Mouse (Mus musculus): ENCODE measurements around the gene Mdh2. TPM values are rescaled to one million over a fixed set of nuclear protein-coding genes. Genes with fewer than 3 reads are reported as not detected.

The Mdh2 gene
- polyA plus RNA-seq, 1 experiment from 2014 or later = 579 TPM

- Histone ChIP-seq H3K36me3 (replicated peaks) (no peaks in the 10 kb centered on the region), H3K4me3 (no peak overlapping the region; the same call in 1 of the 2 replicates), H3K4me1 (peaks cover 18% of the 10 kb centered on the region), H3K9me3 (no peaks in the 10 kb centered on the region), H3K27me3 (ENCODE audit: poor library complexity, severe bottlenecking) (peaks cover 20% of the 10 kb centered on the region), H3K27ac (no peak overlapping the region)
- 24% methylated on average over 7 of the region's 7 CpGs for WGBS
- DNase-seq (ENCODE audit: extremely low spot score, low spot score) = peak; percentile 23
These were observed 44.1 kb downstream of the Mdh2 start for GRCm38 (mm10) chr5:135822316-135822944.

- peaks cover 18% of the 10 kb centered on the region for H3K4me1 ChIP-seq
- WGBS = 67% methylated on average over 3 of the region's 3 CpGs
- no peak overlapping the region for H3K4me3 ChIP-seq
- DNase-seq (ENCODE audit: extremely low spot score, low spot score) = no peak
- H3K27ac ChIP-seq = no peak overlapping the region
- H3K27me3 ChIP-seq (ENCODE audit: poor library complexity, severe bottlenecking) = peaks cover 4% of the 10 kb centered on the region
- H3K9me3 ChIP-seq = no peaks in the 10 kb centered on the region
- H3K36me3 ChIP-seq (replicated peaks) = no peaks in the 10 kb centered on the region
These were observed 46.2 kb downstream of the Mdh2 start for GRCm38 (mm10) chr5:135824517-135824916.

- H3K9me3 ChIP-seq = no peaks in the 10 kb centered on the region
- H3K4me1 ChIP-seq = peaks cover 18% of the 10 kb centered on the region
- no peaks in the 10 kb centered on the region for H3K27me3 ChIP-seq (ENCODE audit: poor library complexity, severe bottlenecking)
- no peak overlapping the region for H3K4me3 ChIP-seq
- no peak for DNase-seq (ENCODE audit: extremely low spot score, low spot score)
- WGBS = 49% methylated on average over 6 of the region's 6 CpGs
- peak overlapping the region; percentile 16; the same call in 1 of the 2 replicates for H3K27ac ChIP-seq
- no peaks in the 10 kb centered on the region for H3K36me3 ChIP-seq (replicated peaks)
These were observed 47.9 kb downstream of the Mdh2 start for GRCm38 (mm10) chr5:135826225-135826624.

- Histone ChIP-seq H3K36me3 (replicated peaks) (no peaks in the 10 kb centered on the region), H3K4me3 (no peak overlapping the region), H3K4me1 (peaks cover 10% of the 10 kb centered on the region), H3K9me3 (no peaks in the 10 kb centered on the region), H3K27ac (no peak overlapping the region), H3K27me3 (ENCODE audit: poor library complexity, severe bottlenecking) (peaks cover 21% of the 10 kb centered on the region)
- no peak for DNase-seq (ENCODE audit: extremely low spot score, low spot score)
- 94% methylated on average over 8 of the region's 8 CpGs for WGBS
These were observed 51.1 kb downstream of the Mdh2 start for GRCm38 (mm10) chr5:135829381-135829780.

GRCm38 (mm10) chr5:135832729-135833128, 54.4 kb downstream of the Mdh2 start:
- no peak for DNase-seq (ENCODE audit: extremely low spot score, low spot score)
- WGBS = 50% methylated on average over 4 of the region's 4 CpGs

GRCm38 (mm10) chr5:135834769-135835491, 56.6 kb downstream of the Mdh2 start:
- H3K9me3 ChIP-seq = no peaks in the 10 kb centered on the region
- H3K27me3 ChIP-seq (ENCODE audit: poor library complexity, severe bottlenecking) = peaks cover 50% of the 10 kb centered on the region
- peak; percentile 90 for DNase-seq (ENCODE audit: extremely low spot score, low spot score)
- no peaks in the 10 kb centered on the region for H3K36me3 ChIP-seq (replicated peaks)
- H3K27ac ChIP-seq = 0 out of 2 replicates have a peak overlapping the region, but pooled peaks have one; percentile 51
- H3K4me1 ChIP-seq = peaks cover 23% of the 10 kb centered on the region
- peak overlapping the region; percentile 63 for H3K4me3 ChIP-seq
- WGBS = 1% methylated on average over 47 of the region's 47 CpGs

More at GRCm38 (mm10) chr5:135832729-135833128, 54.4 kb downstream of the Mdh2 start:
- Histone ChIP-seq H3K27ac (no peak overlapping the region), H3K4me1 (peaks cover 23% of the 10 kb centered on the region), H3K4me3 (no peak overlapping the region), H3K36me3 (replicated peaks) (no peaks in the 10 kb centered on the region), H3K9me3 (no peaks in the 10 kb centered on the region), H3K27me3 (ENCODE audit: poor library complexity, severe bottlenecking) (peaks cover 50% of the 10 kb centered on the region)

GRCm38 (mm10) chr5:135835492-135835858, 57.2 kb downstream of the Mdh2 start:
- no peak overlapping the region for H3K27ac ChIP-seq
- peaks cover 50% of the 10 kb centered on the region for H3K27me3 ChIP-seq (ENCODE audit: poor library complexity, severe bottlenecking)
- H3K4me3 ChIP-seq = peak overlapping the region; percentile 63
- no peaks in the 10 kb centered on the region for H3K36me3 ChIP-seq (replicated peaks)
- WGBS = 3% methylated on average over 12 of the region's 12 CpGs
- H3K9me3 ChIP-seq = no peaks in the 10 kb centered on the region
- H3K4me1 ChIP-seq = peaks cover 23% of the 10 kb centered on the region
- no peak for DNase-seq (ENCODE audit: extremely low spot score, low spot score)

GRCm38 (mm10) chr5:135835981-135836380, 57.7 kb downstream of the Mdh2 start:
- WGBS = 23% methylated on average over 12 of the region's 12 CpGs
- Histone ChIP-seq H3K4me1 (peaks cover 23% of the 10 kb centered on the region), H3K27me3 (ENCODE audit: poor library complexity, severe bottlenecking) (peaks cover 50% of the 10 kb centered on the region), H3K4me3 (peak overlapping the region; percentile 63), H3K9me3 (no peaks in the 10 kb centered on the region), H3K36me3 (replicated peaks) (no peaks in the 10 kb centered on the region), H3K27ac (no peak overlapping the region)
- DNase-seq (ENCODE audit: extremely low spot score, low spot score) = no peak

Small RNA genes lying within 50 kb of the gene (microRNA-seq; reads per million reads assigned to microRNA genes)
- gene Gm23268 (not detected), gene Mir7034 (0.90 reads per million)

Other genes with a start within 250 kb of the Mdh2 start
- 66.6 and 72.1 TPM in 2 replicates for gene Hip1, start 233.4 kb upstream of the Mdh2 start, polyA plus RNA-seq (2016; fragmentation: Nextera tagmentation; extraction: Ambion mirVana)
- not detected in 2 replicates for gene Ccl26, start 214.9 kb upstream of the Mdh2 start, polyA plus RNA-seq (2016; fragmentation: Nextera tagmentation; extraction: Ambion mirVana)
- gene Ccl24, start 205.4 kb upstream of the Mdh2 start, polyA plus RNA-seq (2016; fragmentation: Nextera tagmentation; extraction: Ambion mirVana) = 0.42 and 0.90 TPM in 2 replicates
- gene Rhbdd2, start 145.9 kb upstream of the Mdh2 start, polyA plus RNA-seq (2016; fragmentation: Nextera tagmentation; extraction: Ambion mirVana) = 51.4 and 57.3 TPM in 2 replicates
- gene Por, start 108.4 kb upstream of the Mdh2 start, polyA plus RNA-seq (2016; fragmentation: Nextera tagmentation; extraction: Ambion mirVana) = 118 TPM in 2 replicates
- 54.5 and 61.6 TPM in 2 replicates for gene Tmem120a, start 34.0 kb upstream of the Mdh2 start, polyA plus RNA-seq (2016; fragmentation: Nextera tagmentation; extraction: Ambion mirVana)
- gene Styxl1, start 95 bp upstream of the Mdh2 start, polyA plus RNA-seq (2016; fragmentation: Nextera tagmentation; extraction: Ambion mirVana) = 0.25 TPM in 1 of 2 replicates, not detected in the other
- gene Srrm3, start 28.4 kb downstream of the Mdh2 start, polyA plus RNA-seq (2016; fragmentation: Nextera tagmentation; extraction: Ambion mirVana) = 2.9 and 4.2 TPM in 2 replicates
- 7.2 and 7.6 TPM in 2 replicates for gene Hspb1, start 109.4 kb downstream of the Mdh2 start, polyA plus RNA-seq (2016; fragmentation: Nextera tagmentation; extraction: Ambion mirVana)
- gene Ywhag, start 156.1 kb downstream of the Mdh2 start, polyA plus RNA-seq (2016; fragmentation: Nextera tagmentation; extraction: Ambion mirVana) = 264 and 283 TPM in 2 replicates
- 1.7 and 1.9 TPM in 2 replicates for gene Ssc4d, start 196.1 kb downstream of the Mdh2 start, polyA plus RNA-seq (2016; fragmentation: Nextera tagmentation; extraction: Ambion mirVana)
- 0.12 TPM in 1 of 2 replicates, not detected in the other for gene Zp3, start 201.6 kb downstream of the Mdh2 start, polyA plus RNA-seq (2016; fragmentation: Nextera tagmentation; extraction: Ambion mirVana)
- gene Dtx2, start 216.3 kb downstream of the Mdh2 start, polyA plus RNA-seq (2016; fragmentation: Nextera tagmentation; extraction: Ambion mirVana) = 33.9 and 41.1 TPM in 2 replicates

All from forebrain, embryonic 10.5 days (tissue).